Mouse (Mus musculus): ENCODE measurements around the gene B9d2.
A peak's percentile ranks its signal among the peaks of the same experiment; 100 is the strongest.

Gene B9d2

GRCm38 (mm10) chr7:25674719-25675300 lies 5.8 kb upstream of the B9d2 start, which contains the start of gene Tmem91:
Tmem91 (minus strand) TSS chr7:25675166.
- no peak for DNase-seq

DNA sequence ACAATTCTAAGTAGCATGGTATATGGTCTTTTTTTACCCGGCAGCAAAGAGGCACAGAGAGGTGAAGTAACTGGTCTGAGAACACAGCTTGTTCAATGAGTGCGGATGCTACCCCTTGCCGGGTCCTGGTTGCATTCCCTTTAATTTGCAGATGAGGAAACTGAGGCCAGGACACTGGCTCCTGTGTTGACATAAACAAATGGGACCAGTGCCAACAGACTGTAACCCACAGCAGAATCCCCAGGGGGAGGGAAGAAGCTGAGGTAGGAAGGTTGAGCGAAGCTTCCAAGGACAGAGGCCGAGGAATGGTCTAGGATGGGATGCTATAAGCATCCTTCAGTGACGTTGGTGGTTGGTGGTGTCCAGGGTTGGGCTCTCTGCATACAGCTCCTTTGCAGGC lies 5.2 kb upstream of the B9d2 start:
- DNase-seq: no peak

GRCm38 (mm10) chr7:25676085-25676781 lies 4.3 kb upstream of the B9d2 start:
- DNase-seq: peak; percentile 99

- DNase-seq: no peak
Observed at GRCm38 (mm10) chr7:25677013-25677412, 3.6 kb upstream of the B9d2 start.

DNA sequence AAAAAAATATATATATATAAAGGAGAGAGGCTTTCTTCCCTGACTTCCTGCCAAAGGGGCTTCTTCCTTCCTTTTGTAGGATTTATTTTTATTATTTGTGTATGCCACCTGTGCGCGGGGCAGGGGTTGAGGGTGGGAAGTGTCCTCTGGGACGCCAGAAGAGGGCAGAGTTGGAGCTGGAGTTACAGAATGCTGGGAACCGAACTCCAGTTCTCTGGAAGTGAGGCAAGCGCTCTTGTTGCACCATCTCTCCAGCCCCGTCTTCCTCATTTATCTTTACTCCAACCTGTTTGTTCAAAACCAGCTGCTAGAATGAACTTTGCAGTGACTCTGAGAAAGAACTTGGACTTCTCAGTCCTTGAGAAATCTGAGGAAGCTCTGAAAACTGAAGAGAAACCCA lies 609 bp upstream of the B9d2 start:
- no peak for DNase-seq

DNA sequence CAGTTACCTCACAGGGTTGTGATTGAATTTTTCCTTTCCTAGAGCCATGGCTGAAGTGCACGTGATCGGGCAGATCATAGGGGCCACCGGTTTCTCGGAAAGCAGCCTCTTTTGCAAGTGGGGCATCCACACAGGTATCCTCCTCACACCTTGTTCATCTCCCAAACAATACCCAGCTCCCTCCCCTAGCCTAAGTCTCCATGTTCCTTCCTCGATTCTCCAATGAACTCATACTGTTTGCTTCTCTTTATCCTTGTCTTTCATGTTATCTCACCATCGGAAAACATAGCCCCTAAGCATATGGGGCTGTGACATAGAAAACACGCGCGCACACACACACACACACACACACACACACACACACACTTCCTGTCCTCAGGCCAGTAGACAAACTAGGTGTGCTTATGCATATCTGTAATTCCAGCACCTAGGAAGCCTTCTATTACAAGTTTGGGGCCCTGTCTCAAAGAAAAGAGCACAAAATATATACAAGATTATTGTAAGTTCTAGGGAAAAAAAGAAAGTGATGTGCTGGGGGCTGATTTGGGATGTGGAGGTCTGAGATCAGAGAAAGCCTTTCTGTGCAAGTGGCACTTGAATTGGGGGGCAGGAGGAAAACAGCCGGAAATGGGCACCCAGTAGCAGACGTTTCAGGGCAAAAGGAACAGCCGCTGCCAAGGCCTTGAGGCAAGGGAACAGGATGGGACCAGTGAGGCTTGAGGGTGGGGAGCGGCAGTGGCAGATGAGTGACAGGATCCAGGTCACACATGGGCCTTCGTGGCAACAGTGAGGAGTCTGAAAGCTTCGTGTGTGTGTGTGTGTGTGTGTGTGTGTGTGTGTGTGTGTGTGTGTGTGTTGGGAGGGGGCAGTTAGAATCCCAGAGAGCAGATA lies 1.0 kb downstream of the B9d2 start:
- DNase-seq: no peak

- DNase-seq: no peak
Observed at GRCm38 (mm10) chr7:25683474-25684180, 3.0 kb downstream of the B9d2 start.

DNA sequence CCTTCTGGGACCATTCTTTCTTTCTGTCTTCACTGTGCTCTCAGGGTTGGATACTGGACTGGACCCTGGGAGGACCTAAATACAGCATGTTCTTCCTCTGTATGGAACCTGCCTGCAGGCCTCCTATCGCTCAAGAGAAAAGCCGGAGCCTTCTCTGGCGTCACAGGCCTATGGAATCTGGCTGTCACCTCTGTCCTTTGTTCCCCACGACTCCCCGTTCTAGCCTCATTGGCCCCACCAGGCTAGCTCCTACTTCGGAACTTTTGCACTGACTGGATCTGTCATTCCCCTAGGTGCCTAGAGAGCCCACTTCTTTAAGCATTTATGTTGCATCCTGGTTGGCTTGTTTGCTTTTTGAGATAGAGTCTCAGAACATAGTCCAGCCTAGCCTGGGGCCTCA lies 4.1 kb downstream of the B9d2 start:
- DNase-seq: no peak

GRCm38 (mm10) chr7:25685926-25686470 lies 5.4 kb downstream of the B9d2 start:
- no peak for DNase-seq

DNA sequence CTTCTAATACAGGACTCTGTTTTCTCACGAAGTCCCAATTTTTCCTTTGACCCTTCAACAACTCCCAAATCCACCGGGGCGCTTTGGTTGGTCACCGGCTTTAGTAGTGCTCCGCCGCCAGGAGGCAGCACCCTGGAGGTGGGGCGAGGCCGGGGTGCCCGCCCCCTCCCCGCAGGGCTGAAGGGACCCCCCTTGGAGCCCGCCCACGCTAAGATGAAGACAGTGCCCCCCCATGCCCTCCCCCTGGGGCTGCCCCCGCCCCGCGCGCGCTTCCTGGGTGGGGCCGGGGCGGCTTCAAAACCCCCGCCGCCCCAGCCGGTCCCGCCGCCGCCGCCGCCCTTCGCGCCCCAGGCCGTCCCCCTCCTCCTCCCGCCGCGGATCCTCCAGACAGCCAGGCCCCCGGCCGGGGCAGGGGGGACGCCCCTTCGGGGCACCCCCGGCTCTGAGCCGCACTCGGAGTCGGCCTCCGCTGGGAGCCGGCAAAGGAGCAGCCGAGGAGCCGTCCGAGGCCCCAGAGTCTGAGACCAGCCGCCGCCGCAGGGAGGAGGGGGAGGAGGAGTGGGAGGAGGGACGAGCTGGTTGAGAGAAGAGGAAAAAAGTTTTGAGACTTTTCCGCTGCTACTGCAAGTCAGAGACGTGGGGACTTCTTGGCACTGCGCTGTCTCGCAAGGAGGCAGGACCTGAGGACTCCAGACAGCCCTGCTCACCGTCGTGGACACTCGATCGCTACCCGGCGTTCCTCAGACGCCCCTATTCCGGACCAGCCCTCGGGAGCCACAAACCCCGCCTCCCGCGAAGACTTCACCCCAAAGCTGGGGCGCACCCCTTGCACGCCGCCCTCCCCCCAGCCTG lies 6.3 kb downstream of the B9d2 start, which contains the start of gene Tgfb1:
TSS of gene Tgfb1 (plus strand) at position 323 of the 852 bp plus-strand sequence.
- DNase-seq: no peak

GRCm38 (mm10) chr7:25687811-25688401 lies 7.3 kb downstream of the B9d2 start:
- DNase-seq: no peak

- no peak for DNase-seq
Observed at GRCm38 (mm10) chr7:25688810-25689586, 8.4 kb downstream of the B9d2 start.

DNA sequence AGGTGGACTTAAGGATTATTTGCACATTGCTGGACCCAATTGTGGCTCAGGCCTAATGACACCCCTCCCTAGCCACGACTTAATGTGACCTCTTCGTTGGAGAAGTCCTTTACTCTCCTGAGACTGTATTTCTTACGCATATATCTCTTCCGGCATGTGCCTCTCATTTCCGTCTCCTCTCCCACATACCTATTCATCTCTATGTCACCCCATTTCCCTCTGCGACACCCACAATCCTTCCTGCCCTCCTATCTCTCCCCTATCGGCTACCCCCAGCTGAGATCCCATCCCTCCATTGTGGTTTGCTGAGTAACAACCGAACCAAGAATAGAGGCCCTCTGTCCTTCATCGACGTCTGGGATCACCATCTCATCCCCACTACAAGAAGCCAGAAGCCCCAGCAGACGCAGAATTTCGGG lies 9.0 kb downstream of the B9d2 start:
- no peak for DNase-seq

- no peak for DNase-seq
Observed at GRCm38 (mm10) chr7:25690051-25690450, 9.5 kb downstream of the B9d2 start.

- no peak for DNase-seq
Observed at GRCm38 (mm10) chr7:25694104-25694503, 13.5 kb downstream of the B9d2 start.

DNA sequence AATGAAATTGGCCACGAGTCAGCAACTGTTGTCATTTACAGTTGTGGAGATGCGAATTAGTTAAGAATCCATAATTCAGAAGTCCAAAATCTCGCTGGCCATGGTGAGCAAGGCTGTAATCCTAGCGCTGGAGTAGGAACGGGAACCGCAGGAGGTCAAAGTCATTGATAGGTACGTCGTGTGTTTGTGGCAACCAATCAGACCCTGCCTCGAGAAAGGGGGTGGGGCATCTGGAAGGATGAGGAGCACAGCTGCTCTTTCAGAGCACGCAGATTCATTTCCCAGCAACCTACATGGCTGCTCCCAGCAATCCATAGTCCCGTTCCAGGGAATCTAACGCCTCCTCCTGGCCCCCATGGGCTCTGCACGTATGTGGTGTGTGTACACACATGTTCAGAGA lies 19.3 kb downstream of the B9d2 start:
- DNase-seq: no peak

- DNase-seq: no peak
Observed at GRCm38 (mm10) chr7:25700732-25701131, 20.2 kb downstream of the B9d2 start.

DNA sequence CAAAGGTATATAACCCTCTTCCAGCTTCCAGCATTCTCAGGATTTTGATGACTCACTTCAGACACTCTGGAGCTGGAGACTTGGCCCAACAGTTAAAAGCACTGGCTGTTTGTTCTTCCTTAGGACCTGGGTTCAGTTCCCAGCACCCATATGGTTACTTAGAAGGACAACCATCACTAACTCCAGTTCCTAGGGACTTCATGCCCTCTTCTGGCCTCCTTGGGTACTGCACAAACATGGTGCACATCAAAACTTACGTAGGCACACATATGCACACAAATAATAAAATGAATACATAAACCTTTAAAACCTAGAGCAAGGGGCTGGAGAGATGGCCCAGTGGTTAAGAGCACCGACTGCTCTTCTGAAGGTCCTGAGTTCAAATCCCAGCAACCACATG lies 21.8 kb downstream of the B9d2 start:
- no peak for DNase-seq

GRCm38 (mm10) chr7:25703793-25704494 lies 23.4 kb downstream of the B9d2 start:
- no peak for DNase-seq

Data from cerebellum, adult 11 months (tissue).